Mouse (Mus musculus) liver, embryonic 14.5 days (tissue): Measurements from ENCODE around the gene Kif1a.

ENCODE experiments used
- CTCF ChIP-seq: IDR thresholded peaks from 2 replicates; pipeline ENCODE4 v1.5.1; 2016; ENCODE audit warnings: antibody characterized with exemption, low read depth, control low read depth
- EP300 ChIP-seq: IDR thresholded peaks from 2 replicates; pipeline ENCODE4 v1.6.1; 2016; ENCODE audit warnings: antibody characterized with exemption, low read depth

- TF ChIP-seq CTCF (no peak), EP300 (no peak)
These were observed 41.1 kb upstream of the Kif1a start for GRCm38 (mm10) chr1:93142871-93143270.
